Mouse (Mus musculus): ENCODE results near the gene Gfi1. TPM values are rescaled to one million over a fixed set of nuclear protein-coding genes. Genes with fewer than 3 reads are reported as not detected.
A peak's percentile ranks its signal among the peaks of the same experiment; 100 is the strongest.

Gfi1 gene
- polyA plus RNA-seq, 1 experiment from 2014 or later, result 0.08 TPM

DNA sequence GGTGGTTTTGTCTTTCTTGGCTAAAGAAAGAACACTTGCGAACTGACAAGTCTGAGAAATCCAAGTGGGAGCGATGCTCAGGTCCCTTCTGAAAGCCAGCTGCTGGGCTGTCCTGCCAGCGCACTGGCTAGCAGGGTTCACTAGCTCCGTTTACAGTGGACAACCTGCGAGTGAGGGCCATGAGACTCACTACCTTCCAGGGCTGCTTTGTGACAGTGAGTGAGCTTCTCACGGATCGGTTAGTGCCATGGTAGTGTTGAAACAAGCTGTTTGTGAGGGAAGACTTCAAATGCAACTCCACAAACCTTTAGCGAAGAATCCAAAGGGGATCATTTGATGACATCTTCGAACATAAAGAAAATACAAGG, 37.4 kb downstream of the Gfi1 start:
- no peak; the same call in 1 of the 2 replicates for ATAC-seq

DNA sequence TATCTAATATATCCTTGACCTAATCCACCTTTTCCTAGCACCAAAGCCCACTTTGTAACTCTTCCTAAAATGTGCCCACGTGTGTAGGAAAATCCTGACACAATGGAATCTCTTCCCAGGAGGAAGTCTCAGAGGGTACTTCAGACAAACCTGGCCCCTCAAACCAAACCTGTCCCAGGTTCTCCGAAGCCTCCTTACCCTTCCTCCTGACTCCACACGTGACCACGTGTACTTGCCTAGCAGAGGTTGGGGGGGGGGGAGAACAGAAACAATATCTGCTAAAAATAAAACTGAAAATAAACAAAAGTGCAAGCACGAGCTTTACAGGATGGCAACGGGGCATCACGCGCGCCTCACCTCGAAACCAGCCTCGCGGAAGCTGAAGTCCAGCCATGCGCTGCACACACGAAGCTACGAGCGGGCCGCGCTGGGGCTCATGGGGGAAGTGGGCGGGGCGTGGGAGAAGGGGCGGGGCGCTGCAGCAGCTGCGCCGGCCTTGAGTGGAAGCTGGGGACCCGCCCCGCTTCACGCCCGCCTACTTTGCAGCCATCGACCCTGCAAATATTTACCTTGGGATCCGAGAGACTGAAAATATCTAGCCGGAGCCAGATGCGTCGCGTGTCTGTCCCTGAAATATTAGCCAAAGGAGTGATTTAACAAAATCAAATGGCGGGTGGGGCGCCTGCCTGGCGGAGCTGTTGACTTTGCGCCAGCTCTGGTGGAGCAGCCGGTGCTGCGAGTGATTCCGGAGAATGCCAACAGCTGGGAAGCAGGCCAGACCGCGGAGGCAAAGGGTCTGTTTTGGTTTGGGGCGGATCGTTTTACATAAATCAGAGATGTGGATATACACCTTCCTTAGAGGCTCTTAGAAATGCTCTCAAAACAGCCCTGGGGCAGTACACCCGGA, 38.0 kb downstream of the Gfi1 start:
- TF ChIP-seq CTCF (IDR thresholded peaks at IDR 0.05) (no peak), EP300 (IDR thresholded peaks at IDR 0.05) (no peak)
- WGBS, result 10% methylated on average over 44 of the region's 46 CpGs
- Histone ChIP-seq H3K4me3 (ENCODE audit: low read depth, low read length) (peak overlapping the region; percentile 47), H3K27me3 (replicated peaks; ENCODE audit: insufficient read depth, low read length) (peaks cover 4% of the 10 kb centered on the region; the same call in 1 of the 2 replicates), H3K36me3 (ENCODE audit: insufficient read depth, low read length) (no peaks in the 10 kb centered on the region), H3K9ac (replicated peaks; ENCODE audit: low read depth) (no peak overlapping the region), H3K27ac (ENCODE audit: low read length) (no peak overlapping the region), H3K4me2 (replicated peaks; ENCODE audit: low read depth, low read length) (peak overlapping the region; percentile 70), H3K9me3 (ENCODE audit: low read length) (no peaks in the 10 kb centered on the region), H3K4me1 (ENCODE audit: insufficient read depth, low read depth, low read length) (peaks cover 7% of the 10 kb centered on the region; the same call in 1 of the 2 replicates)
- ATAC-seq (peak; percentile 94), DNase-seq (ENCODE audit: low spot score) (peak; percentile 81)

More for the DNA sequence above, 37.4 kb downstream of the Gfi1 start:
- Histone ChIP-seq H3K4me3 (ENCODE audit: low read depth, low read length) (peak overlapping the region; percentile 47), H3K4me2 (replicated peaks; ENCODE audit: low read depth, low read length) (peak overlapping the region; percentile 70), H3K36me3 (ENCODE audit: insufficient read depth, low read length) (no peaks in the 10 kb centered on the region), H3K4me1 (ENCODE audit: insufficient read depth, low read depth, low read length) (peaks cover 7% of the 10 kb centered on the region; the same call in 1 of the 2 replicates), H3K9ac (replicated peaks; ENCODE audit: low read depth) (no peak overlapping the region), H3K27ac (ENCODE audit: low read length) (no peak overlapping the region), H3K27me3 (replicated peaks; ENCODE audit: insufficient read depth, low read length) (peaks cover 4% of the 10 kb centered on the region; the same call in 1 of the 2 replicates), H3K9me3 (ENCODE audit: low read length) (no peaks in the 10 kb centered on the region)
- TF ChIP-seq EP300 (IDR thresholded peaks at IDR 0.05), result no peak
- no peak for DNase-seq (ENCODE audit: low spot score)
- WGBS, result 17% methylated on average over 9 of the region's 9 CpGs

DNA sequence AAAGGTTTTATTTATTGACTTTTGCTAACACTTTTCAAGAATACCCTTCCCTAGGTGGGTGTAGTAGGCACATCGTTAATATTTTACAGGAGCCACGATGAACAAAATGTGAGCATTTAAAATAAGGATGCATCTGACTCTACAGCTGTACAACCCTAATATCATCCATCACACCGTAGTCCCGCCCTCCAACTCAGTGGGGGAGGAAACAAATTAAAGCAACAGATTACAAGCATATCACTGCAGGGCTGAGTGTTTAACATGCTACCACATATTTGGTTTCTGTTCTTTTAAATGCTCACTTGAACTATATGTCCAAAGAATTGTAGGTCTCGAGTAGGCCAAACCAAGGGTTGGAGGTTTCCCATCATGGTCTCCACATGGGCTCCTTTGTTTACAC, 38.7 kb downstream of the Gfi1 start:
- TF ChIP-seq CTCF (IDR thresholded peaks at IDR 0.05) (no peak), EP300 (IDR thresholded peaks at IDR 0.05) (no peak)
- ATAC-seq, result no peak
- 91% methylated on average over 5 of the region's 5 CpGs for WGBS

DNA sequence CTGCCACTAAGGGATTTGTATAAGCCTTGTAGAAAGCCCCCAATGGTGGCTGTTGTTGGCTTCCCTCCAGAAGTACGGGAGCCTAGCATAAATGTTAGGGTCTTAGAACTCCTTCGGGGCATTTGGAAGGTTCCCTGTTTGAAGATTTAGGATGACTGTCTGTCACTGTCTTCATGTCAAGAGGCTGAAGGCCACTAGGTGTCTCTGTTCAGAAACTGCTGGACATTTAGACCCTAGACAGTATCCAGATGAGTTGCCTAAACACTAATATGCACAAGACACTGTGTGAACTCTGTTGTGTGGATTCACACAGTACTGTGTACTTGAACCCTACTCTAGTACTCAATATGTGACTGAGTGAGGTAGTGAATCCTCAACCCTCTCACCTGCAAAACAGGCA, 41.5 kb downstream of the Gfi1 start:
- Histone ChIP-seq H3K4me2 (replicated peaks; ENCODE audit: low read depth, low read length) (no peak overlapping the region), H3K4me1 (ENCODE audit: insufficient read depth, low read depth, low read length) (peaks cover 7% of the 10 kb centered on the region; the same call in 1 of the 2 replicates), H3K9ac (replicated peaks; ENCODE audit: low read depth) (no peak overlapping the region), H3K36me3 (ENCODE audit: insufficient read depth, low read length) (no peaks in the 10 kb centered on the region), H3K4me3 (ENCODE audit: low read depth, low read length) (no peak overlapping the region), H3K27me3 (replicated peaks; ENCODE audit: insufficient read depth, low read length) (0 out of 2 replicates have a peak, but pooled peaks cover 4% of the 10 kb centered on the region), H3K27ac (ENCODE audit: low read length) (no peak overlapping the region), H3K9me3 (ENCODE audit: low read length) (no peaks in the 10 kb centered on the region)
- WGBS, result 65% methylated on average over 2 of the region's 2 CpGs
- TF ChIP-seq EP300 (IDR thresholded peaks at IDR 0.05) (no peak), CTCF (IDR thresholded peaks at IDR 0.05) (peak; percentile 51)
- ATAC-seq, result no peak
- DNase-seq (ENCODE audit: low spot score), result no peak

More for the DNA sequence above, 38.7 kb downstream of the Gfi1 start:
- DNase-seq (ENCODE audit: low spot score), result no peak
- no peaks in the 10 kb centered on the region for H3K36me3 ChIP-seq (ENCODE audit: insufficient read depth, low read length)
- H3K27me3 ChIP-seq (replicated peaks; ENCODE audit: insufficient read depth, low read length), result peaks cover 4% of the 10 kb centered on the region; the same call in 1 of the 2 replicates
- H3K4me3 ChIP-seq (ENCODE audit: low read depth, low read length), result no peak overlapping the region
- H3K9me3 ChIP-seq (ENCODE audit: low read length), result no peaks in the 10 kb centered on the region
- no peak overlapping the region for H3K4me2 ChIP-seq (replicated peaks; ENCODE audit: low read depth, low read length)
- H3K9ac ChIP-seq (replicated peaks; ENCODE audit: low read depth), result no peak overlapping the region
- peaks cover 7% of the 10 kb centered on the region; the same call in 1 of the 2 replicates for H3K4me1 ChIP-seq (ENCODE audit: insufficient read depth, low read depth, low read length)
- H3K27ac ChIP-seq (ENCODE audit: low read length), result no peak overlapping the region

DNA sequence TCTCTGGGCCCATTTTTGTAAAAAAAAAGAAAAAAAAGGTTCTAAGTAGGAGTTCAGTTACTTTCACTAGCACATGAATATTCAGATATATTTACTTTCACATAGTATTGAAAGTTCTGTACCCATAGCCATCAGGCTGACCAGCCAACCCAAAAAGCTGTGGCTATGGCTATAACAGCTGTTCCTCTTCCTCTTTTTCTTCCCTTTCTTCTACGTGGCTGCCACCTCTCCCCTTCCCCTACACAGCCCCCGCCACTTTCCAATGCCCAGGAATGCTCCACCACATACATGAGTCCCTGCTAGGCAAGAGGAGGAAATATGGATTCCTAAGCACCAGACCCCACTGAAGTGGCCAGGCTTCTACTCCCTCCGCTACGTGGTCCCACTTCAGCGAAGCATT, 44.5 kb downstream of the Gfi1 start:
- Histone ChIP-seq H3K4me1 (ENCODE audit: insufficient read depth, low read depth, low read length) (no peaks in the 10 kb centered on the region), H3K9me3 (ENCODE audit: low read length) (no peaks in the 10 kb centered on the region), H3K9ac (replicated peaks; ENCODE audit: low read depth) (no peak overlapping the region), H3K27me3 (replicated peaks; ENCODE audit: insufficient read depth, low read length) (no peaks in the 10 kb centered on the region), H3K4me3 (ENCODE audit: low read depth, low read length) (no peak overlapping the region), H3K4me2 (replicated peaks; ENCODE audit: low read depth, low read length) (no peak overlapping the region), H3K36me3 (ENCODE audit: insufficient read depth, low read length) (no peaks in the 10 kb centered on the region), H3K27ac (ENCODE audit: low read length) (no peak overlapping the region)
- ATAC-seq (no peak), DNase-seq (ENCODE audit: low spot score) (no peak)
- WGBS, result 71% methylated on average over 5 of the region's 5 CpGs
- TF ChIP-seq CTCF (IDR thresholded peaks at IDR 0.05), result no peak
- TF ChIP-seq EP300 (IDR thresholded peaks at IDR 0.05), result no peak

DNA sequence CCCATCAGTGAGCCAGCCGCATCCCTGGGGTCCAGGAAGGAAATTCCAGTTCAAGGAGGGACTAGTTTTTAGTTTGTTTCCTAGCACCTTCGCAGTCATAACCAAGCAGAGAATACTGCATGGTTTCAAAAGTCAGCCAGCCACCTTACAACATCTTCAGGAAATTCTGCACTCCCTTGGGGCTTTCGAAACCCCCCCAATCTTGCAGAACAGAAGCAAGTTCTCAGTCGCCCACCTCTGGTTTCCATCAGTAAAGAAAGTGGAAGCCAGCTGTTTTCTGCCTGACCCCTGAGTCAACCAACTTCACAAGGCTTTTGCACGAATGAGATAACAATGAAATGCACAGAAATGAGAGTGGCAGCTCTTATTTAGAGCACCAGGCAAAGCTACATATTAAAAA, 47.4 kb downstream of the Gfi1 start:
- Histone ChIP-seq H3K4me2 (replicated peaks; ENCODE audit: low read depth, low read length) (no peak overlapping the region), H3K4me1 (ENCODE audit: insufficient read depth, low read depth, low read length) (no peaks in the 10 kb centered on the region), H3K27me3 (replicated peaks; ENCODE audit: insufficient read depth, low read length) (no peaks in the 10 kb centered on the region), H3K4me3 (ENCODE audit: low read depth, low read length) (no peak overlapping the region), H3K36me3 (ENCODE audit: insufficient read depth, low read length) (no peaks in the 10 kb centered on the region), H3K27ac (ENCODE audit: low read length) (no peak overlapping the region), H3K9ac (replicated peaks; ENCODE audit: low read depth) (no peak overlapping the region), H3K9me3 (ENCODE audit: low read length) (no peaks in the 10 kb centered on the region)
- 52% methylated on average over 5 of the region's 5 CpGs for WGBS
- ATAC-seq (no peak), DNase-seq (ENCODE audit: low spot score) (no peak)
- TF ChIP-seq CTCF (IDR thresholded peaks at IDR 0.05) (no peak), EP300 (IDR thresholded peaks at IDR 0.05) (no peak)

Other genes starting within 250 kb of the Gfi1 start
- gene Gm42669, start 218.4 kb downstream of the Gfi1 start, polyA plus RNA-seq (2015; fragmentation: Nextera tagmentation; extraction: Ambion mirVana), result 0.11 and 0.19 TPM in 2 replicates
- gene 1700028K03Rik, start 191.3 kb downstream of the Gfi1 start, polyA plus RNA-seq (2015; fragmentation: Nextera tagmentation; extraction: Ambion mirVana), result 0.06 and 0.18 TPM in 2 replicates
- gene Rpap2, start 128.7 kb downstream of the Gfi1 start, polyA plus RNA-seq (2015; fragmentation: Nextera tagmentation; extraction: Ambion mirVana), result 11.4 and 12.5 TPM in 2 replicates
- 12.1 and 12.7 TPM in 2 replicates for gene Glmn, start 128.1 kb downstream of the Gfi1 start, polyA plus RNA-seq (2015; fragmentation: Nextera tagmentation; extraction: Ambion mirVana)
- 0.11 and 0.15 TPM in 2 replicates for gene Ube2d2b, start 104.1 kb upstream of the Gfi1 start, polyA plus RNA-seq (2015; fragmentation: Nextera tagmentation; extraction: Ambion mirVana)
- 74.0 and 78.2 TPM in 2 replicates for gene Evi5, start 149.1 kb upstream of the Gfi1 start, polyA plus RNA-seq (2015; fragmentation: Nextera tagmentation; extraction: Ambion mirVana)
- 27.9 and 29.6 TPM in 2 replicates for gene Rpl5, start 174.5 kb upstream of the Gfi1 start, polyA plus RNA-seq (2015; fragmentation: Nextera tagmentation; extraction: Ambion mirVana)